Mouse (Mus musculus) liver, embryonic 14.5 days (tissue): ENCODE measurements around the gene Sf3b6. TPM values are rescaled to one million over a fixed set of nuclear protein-coding genes. Genes with fewer than 3 reads are reported as not detected.
"Not testable (repeated sequence)": the region's sequence is repeated elsewhere in the genome, so short reads cannot be mapped to it uniquely, and the experiment has no call there.

Experiments
- ATAC-seq: fragments of 200-750 bp; cut with Nextera tagmentation; 2 replicates; pipeline ENCODE4 v1.8.0; 2017; ENCODE audit warnings: moderate number of reproducible peaks, mild to moderate bottlenecking, moderate library complexity; ENCODE audit not compliant: insufficient read depth
- DNase-seq, 3 experiments: peaks; one replicate each; pipeline ENCODE4 v3.0.0-alpha.2; 2012 to 2013; ENCODE audit warnings: low read depth in 3 of 3, low spot score in 3 of 3
- H3K27ac ChIP-seq: fragments of 300-500 bp; sonication (generic); 2 replicates; pipeline ENCODE4 v1.5.1; 2014; ENCODE audit warnings: moderate library complexity, mild to moderate bottlenecking, control low read depth, inconsistent platforms
- H3K27me3 ChIP-seq: fragments of 300-500 bp; sonication (generic); 2 replicates; pipeline ENCODE4 v1.6.1; 2014; ENCODE audit warnings: mild to moderate bottlenecking, low read length, moderate library complexity; ENCODE audit not compliant: control insufficient read depth, insufficient read depth
- H3K36me3 ChIP-seq: fragments of 300-500 bp; sonication (generic); replicated peaks from 2 replicates; pipeline ENCODE4 v1.6.1; 2014; ENCODE audit warnings: low read depth; ENCODE audit not compliant: control insufficient read depth, insufficient read depth
- H3K4me1 ChIP-seq, 2 experiments: fragments of 200-500 bp in 1 of 2; fragments of 300-500 bp in 1 of 2; sonication (generic) in 1 of 2; replicated peaks; 2 replicates each; pipeline ENCODE4 v1.6.1; 2012 to 2014; ENCODE audit warnings: antibody characterized with exemption in 1 of 2, inconsistent platforms in 1 of 2, low read length in 1 of 2; ENCODE audit not compliant: control insufficient read depth in 2 of 2, insufficient read depth in 2 of 2
- H3K4me2 ChIP-seq: fragments of 300-500 bp; sonication (generic); 2 replicates; pipeline ENCODE4 v1.6.1; 2014; ENCODE audit warnings: low read depth, mild to moderate bottlenecking, control low read depth, moderate library complexity
- H3K4me3 ChIP-seq, 2 experiments: fragments of 200-500 bp in 1 of 2; fragments of 300-500 bp in 1 of 2; sonication (generic) in 1 of 2; 2 replicates each; pipeline ENCODE4 v1.5.1; 2012 to 2014; ENCODE audit warnings: low read depth in 2 of 2, low read length in 2 of 2, mild to moderate bottlenecking in 2 of 2, control low read depth in 1 of 2, inconsistent platforms in 1 of 2, moderate library complexity in 1 of 2; ENCODE audit not compliant: insufficient read depth in 1 of 2
- H3K9ac ChIP-seq: fragments of 300-500 bp; sonication (generic); replicated peaks from 2 replicates; pipeline ENCODE4 v1.6.1; 2014; ENCODE audit warnings: mild to moderate bottlenecking, control low read depth, moderate library complexity
- H3K9me3 ChIP-seq: fragments of 300-500 bp; sonication (generic); 2 replicates; pipeline ENCODE4 v1.6.1; 2016; ENCODE audit warnings: low read length, mixed read lengths; ENCODE audit not compliant: control insufficient read depth
- CTCF ChIP-seq: IDR thresholded peaks from 2 replicates; pipeline ENCODE4 v1.5.1; 2016; ENCODE audit warnings: antibody characterized with exemption, low read depth, control low read depth
- EP300 ChIP-seq: IDR thresholded peaks from 2 replicates; pipeline ENCODE4 v1.6.1; 2016; ENCODE audit warnings: antibody characterized with exemption, low read depth
- WGBS: fragments of 180-500 bp; shearing (Covaris S2); extraction: QIAGEN DNeasy Blood & Tissue Kit; methylation state at CpG from one replicate; pipeline ENCODE4 v1.1.7; 2014; ENCODE audit not compliant: insufficient replicate concordance; 5-methylcytosine and 5-hydroxymethylcytosine counted together
- polyA plus RNA-seq, 2 experiments: library from polyadenylated mRNA; depleted of rRNA in 1 of 2; stranded (reverse) in 1 of 2; unstranded in 1 of 2; fragments of >200 nt; fragmentation: Nextera tagmentation in 1 of 2; extraction: Ambion mirVana in 1 of 2; gene quantifications; 2 replicates each; pipeline versions ENCODE4 v1.2.1 to v1.2.3; 2012 to 2014

The Sf3b6 gene
- polyA plus RNA-seq, 2 experiments: 72.6 to 187 TPM

DNA sequence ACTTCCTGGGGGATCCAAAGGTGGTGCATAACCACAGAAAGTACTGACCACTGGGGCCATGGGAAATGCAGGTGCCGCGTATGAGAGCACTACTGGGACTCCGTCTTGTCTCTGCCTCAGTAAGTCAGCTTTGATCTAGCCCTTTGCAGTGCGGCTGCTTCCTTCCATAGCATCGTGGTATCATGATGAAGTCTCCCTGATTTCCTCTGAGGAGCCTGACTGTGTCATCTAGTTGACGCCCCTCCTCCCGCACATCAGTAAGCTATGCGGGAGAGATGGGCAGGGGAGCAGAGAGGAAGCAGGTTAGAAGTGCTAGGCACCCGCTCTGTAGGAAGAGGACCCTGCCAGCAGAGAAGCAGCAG lies 41.8 kb upstream of the Sf3b6 start:
- Histone ChIP-seq H3K27ac (no peak overlapping the region), H3K9ac (0 out of 2 replicates have a peak overlapping the region, but pooled peaks have one; percentile 19), H3K27me3 (no peaks in the 10 kb centered on the region), H3K4me1 (peaks cover 0 to 9% of the 10 kb centered on the region in 2 experiments; a peak in 2 of 4 replicates), H3K4me3 (no peak overlapping the region), H3K36me3 (no peaks in the 10 kb centered on the region), H3K9me3 (no peaks in the 10 kb centered on the region), H3K4me2 (peak overlapping the region; percentile 38)
- DNase-seq: no peak
- peak; percentile 45 for ATAC-seq
- TF ChIP-seq EP300 (no peak), CTCF (no peak)
- WGBS: 23% methylated on average over 9 of the region's 9 CpGs

- Histone ChIP-seq H3K36me3 (no peaks in the 10 kb centered on the region), H3K4me1 (peaks cover 0 to 9% of the 10 kb centered on the region in 2 experiments; a peak in 2 of 4 replicates), H3K4me3 (no peak overlapping the region), H3K4me2 (no peak overlapping the region), H3K27me3 (no peaks in the 10 kb centered on the region), H3K9me3 (no peaks in the 10 kb centered on the region), H3K9ac (no peak overlapping the region), H3K27ac (no peak overlapping the region)
- DNase-seq (no peak), ATAC-seq (no peak)
- WGBS: 67% methylated on average over 6 of the region's 6 CpGs
- TF ChIP-seq EP300: no peak
- no peak for TF ChIP-seq CTCF
Measured at GRCm38 (mm10) chr12:4777734-4778133, 39.6 kb upstream of the Sf3b6 start.

- Histone ChIP-seq H3K36me3 (no peaks in the 10 kb centered on the region), H3K27ac (no peak overlapping the region), H3K9ac (no peak overlapping the region), H3K4me1 (peaks cover 0 to 5% of the 10 kb centered on the region in 2 experiments; a peak in 1 of 4 replicates), H3K4me3 (no peak overlapping the region), H3K4me2 (no peak overlapping the region), H3K27me3 (no peaks in the 10 kb centered on the region), H3K9me3 (no peaks in the 10 kb centered on the region)
- no peak for ATAC-seq
- DNase-seq: no peak
- WGBS: 42% methylated on average over 2 of the region's 2 CpGs
- no peak for TF ChIP-seq EP300
- TF ChIP-seq CTCF: no peak
Measured at GRCm38 (mm10) chr12:4780245-4780644, 37.1 kb upstream of the Sf3b6 start.

DNA sequence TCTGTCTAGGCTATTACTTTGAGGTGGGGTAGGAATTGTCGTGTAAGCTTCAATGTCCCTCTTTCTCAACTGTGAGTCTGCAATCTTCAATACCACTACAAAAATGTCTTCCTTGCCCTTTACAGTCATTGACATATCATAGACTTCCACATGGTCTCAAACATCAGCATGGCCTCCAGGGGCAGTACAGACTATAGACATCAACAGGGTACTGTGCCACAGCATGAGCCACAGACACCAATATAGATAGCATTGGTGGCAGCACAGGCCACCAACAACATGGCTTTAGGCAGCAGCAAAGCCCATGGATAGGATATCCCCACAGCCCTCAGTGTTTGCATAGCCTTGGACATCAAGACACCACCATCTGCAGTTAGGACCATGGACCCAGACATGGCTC lies 36.1 kb upstream of the Sf3b6 start:
- Histone ChIP-seq H3K9ac (no peak overlapping the region), H3K9me3 (no peaks in the 10 kb centered on the region), H3K4me3 (no peak overlapping the region), H3K27ac (no peak overlapping the region), H3K27me3 (no peaks in the 10 kb centered on the region), H3K4me1 (no peaks in the 10 kb centered on the region), H3K36me3 (no peaks in the 10 kb centered on the region), H3K4me2 (no peak overlapping the region)
- TF ChIP-seq CTCF: peak; percentile 21; the same call in 1 of the 2 replicates
- TF ChIP-seq EP300: no peak
- 31% methylated on average over 1 of the region's 1 CpGs for WGBS
- DNase-seq (no peak), ATAC-seq (no peak)

DNA sequence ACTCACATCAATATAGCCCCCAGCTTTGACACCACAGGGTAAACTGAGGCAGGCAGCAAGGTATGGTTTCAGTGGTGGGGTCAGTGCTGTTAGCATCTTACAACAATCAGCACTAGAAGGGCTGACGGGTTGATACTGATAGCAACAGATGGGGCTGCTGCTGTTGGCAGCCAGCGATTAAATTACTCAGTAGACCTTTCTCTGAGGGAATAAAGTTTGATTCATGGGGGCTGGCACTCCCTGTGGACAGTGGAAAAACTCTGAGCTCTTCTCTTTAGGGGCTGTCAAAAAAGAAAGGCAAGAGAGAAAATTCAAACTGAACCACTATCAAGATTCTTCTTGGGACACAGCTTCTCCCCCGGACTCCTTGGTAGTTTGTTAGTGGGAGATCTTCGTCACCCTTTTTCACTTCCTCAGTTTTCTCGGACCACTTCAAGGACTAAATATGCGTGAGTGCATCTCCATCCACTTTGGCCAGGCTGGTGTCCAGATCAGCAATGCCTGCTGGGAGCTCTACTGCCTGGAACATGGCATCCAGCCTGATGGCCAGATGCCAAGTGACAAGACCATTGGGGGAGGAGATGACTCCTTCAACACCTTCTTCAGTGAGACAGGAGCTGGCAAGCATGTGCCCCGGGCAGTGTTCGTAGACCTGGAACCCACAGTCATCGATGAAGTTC lies 35.5 kb upstream of the Sf3b6 start:
- H3K9ac ChIP-seq, H3K9me3 ChIP-seq, ATAC-seq, H3K36me3 ChIP-seq, H3K27me3 ChIP-seq, H3K27ac ChIP-seq, H3K4me2 ChIP-seq, DNase-seq, H3K4me1 ChIP-seq, H3K4me3 ChIP-seq: not testable (repeated sequence)
- WGBS: 72% methylated on average over 9 of the region's 9 CpGs
